Mouse (Mus musculus) heart, postnatal 0 days (tissue): ENCODE results near the gene 3110082I17Rik. TPM values are rescaled to one million over a fixed set of nuclear protein-coding genes. Genes with fewer than 3 reads are reported as not detected.

Experiments used
- ATAC-seq: fragments of 200-750 bp; cut with Nextera tagmentation; 2 replicates; pipeline ENCODE4 v1.8.0; 2017; ENCODE audit warnings: low read depth, moderate number of reproducible peaks, moderate library complexity; ENCODE audit not compliant: insufficient read depth
- DNase-seq: peaks from one replicate; pipeline ENCODE4 v3.0.0-alpha.2; 2016; ENCODE audit warnings: low spot score
- H3K27ac ChIP-seq: fragments of 300-500 bp; sonication (generic); 2 replicates; pipeline ENCODE4 v1.5.1; 2014; ENCODE audit warnings: low read depth, mild to moderate bottlenecking
- H3K27me3 ChIP-seq: fragments of 300-500 bp; sonication (generic); 2 replicates; pipeline ENCODE4 v1.6.1; 2014; ENCODE audit warnings: low read length, mixed read lengths; ENCODE audit not compliant: control insufficient read depth, insufficient read depth
- H3K36me3 ChIP-seq: fragments of 300-500 bp; sonication (generic); replicated peaks from 2 replicates; pipeline ENCODE4 v1.6.1; 2014; ENCODE audit warnings: low read length, mixed read lengths; ENCODE audit not compliant: control insufficient read depth, insufficient read depth
- H3K4me1 ChIP-seq: fragments of 300-500 bp; sonication (generic); 2 replicates; pipeline ENCODE4 v1.6.1; 2014; ENCODE audit warnings: antibody characterized with exemption; ENCODE audit not compliant: control insufficient read depth, insufficient read depth
- H3K4me2 ChIP-seq: fragments of 300-500 bp; sonication (generic); 2 replicates; pipeline ENCODE4 v1.6.1; 2014; ENCODE audit warnings: low read depth, mild to moderate bottlenecking, low read length, moderate library complexity
- H3K4me3 ChIP-seq: fragments of 300-500 bp; sonication (generic); 2 replicates; pipeline ENCODE4 v1.5.1; 2014; ENCODE audit warnings: low read depth, low read length
- H3K9ac ChIP-seq: fragments of 300-500 bp; sonication (generic); replicated peaks from 2 replicates; pipeline ENCODE4 v1.6.1; 2014; ENCODE audit warnings: low read depth, low read length, mixed read lengths
- H3K9me3 ChIP-seq: fragments of 300-500 bp; sonication (generic); replicated peaks from 2 replicates; pipeline ENCODE4 v1.6.1; 2016; ENCODE audit warnings: low read length; ENCODE audit not compliant: control insufficient read depth
- CTCF ChIP-seq: IDR thresholded peaks from 2 replicates; pipeline ENCODE4 v1.5.1; 2016; ENCODE audit warnings: antibody characterized with exemption, control low read depth, low read depth
- EP300 ChIP-seq: IDR thresholded peaks from 2 replicates; pipeline ENCODE4 v1.6.1; 2016; ENCODE audit warnings: antibody characterized with exemption, low read depth
- WGBS: fragments of 180-500 bp; shearing (Covaris S2); extraction: QIAGEN DNeasy Blood & Tissue Kit; methylation state at CpG from one replicate; pipeline ENCODE4 v1.1.7; 2014; 5-methylcytosine and 5-hydroxymethylcytosine counted together
- polyA plus RNA-seq: library from polyadenylated mRNA; unstranded; fragments of >200 nt; fragmentation: Nextera tagmentation; extraction: Ambion mirVana; gene quantifications from 2 replicates; pipeline ENCODE4 v1.2.1, GENCODE M21; 2015
- total RNA-seq: library from RNA; depleted of rRNA; stranded (reverse); fragments of >200 nt; gene quantifications from 2 replicates; pipeline ENCODE4 v1.2.3, GENCODE M21; 2014; ENCODE audit warnings: low replicate concordance

Gene 3110082I17Rik
- total and polyA plus RNA-seq, 2 experiments from 2014 or later, result 5.9 to 10.6 TPM

DNA sequence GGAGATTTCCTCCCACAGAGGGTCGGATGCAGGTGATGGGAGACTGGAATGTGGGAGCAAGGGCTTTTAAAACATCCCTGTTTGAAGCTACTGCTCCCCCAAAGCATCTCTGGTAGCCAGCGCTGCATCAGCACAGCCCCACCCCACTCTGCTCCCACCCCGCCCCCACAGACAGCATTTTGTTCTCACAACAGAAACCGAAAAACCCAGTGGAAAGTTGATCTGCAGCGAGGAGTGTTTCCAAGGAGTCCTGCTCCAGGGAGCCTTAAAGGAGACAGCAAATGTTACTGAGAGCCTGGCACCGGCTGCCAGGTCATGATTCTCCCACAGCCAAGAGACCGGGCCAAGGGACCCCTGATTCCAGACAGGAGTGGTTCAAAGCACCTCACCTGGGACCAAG lies 129.6 kb downstream of the 3110082I17Rik start:
- Histone ChIP-seq H3K4me3 (no peak overlapping the region), H3K36me3 (no peaks in the 10 kb centered on the region), H3K9me3 (no peaks in the 10 kb centered on the region), H3K27me3 (peaks cover 8% of the 10 kb centered on the region), H3K9ac (no peak overlapping the region), H3K4me2 (no peak overlapping the region), H3K27ac (no peak overlapping the region), H3K4me1 (peaks cover 5% of the 10 kb centered on the region; the same call in 1 of the 2 replicates)
- ATAC-seq, result no peak
- no peak for TF ChIP-seq CTCF
- no peak for TF ChIP-seq EP300
- 75% methylated on average over 7 of the region's 7 CpGs for WGBS
- DNase-seq, result no peak

DNA sequence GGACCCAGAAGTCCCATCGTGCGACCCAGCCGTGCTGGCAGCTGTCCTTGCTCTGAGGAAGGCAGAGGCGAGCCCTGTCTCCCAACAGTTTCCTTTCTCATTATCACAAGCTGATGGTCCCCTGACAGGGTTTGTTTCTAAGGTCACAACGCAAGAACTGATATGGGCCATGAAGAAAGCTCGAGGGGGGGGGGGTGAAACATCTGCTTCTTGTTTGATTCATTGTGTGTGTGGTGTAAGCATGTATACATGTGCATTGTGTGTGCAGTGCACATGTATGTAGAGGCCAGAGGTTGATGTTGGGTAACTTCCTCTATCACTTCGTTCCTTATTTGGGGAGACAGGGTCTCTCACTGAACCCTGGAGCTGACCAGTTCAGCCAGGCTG lies 132.7 kb downstream of the 3110082I17Rik start:
- Histone ChIP-seq H3K27ac (no peak overlapping the region), H3K27me3 (peaks cover 35% of the 10 kb centered on the region), H3K4me2 (no peak overlapping the region), H3K9ac (no peak overlapping the region), H3K4me1 (peaks cover 10% of the 10 kb centered on the region; the same call in 1 of the 2 replicates), H3K9me3 (no peaks in the 10 kb centered on the region), H3K36me3 (no peaks in the 10 kb centered on the region), H3K4me3 (no peak overlapping the region)
- WGBS, result 52% methylated on average over 7 of the region's 7 CpGs
- DNase-seq (no peak), ATAC-seq (no peak)
- TF ChIP-seq CTCF, result no peak
- no peak for TF ChIP-seq EP300

- Histone ChIP-seq H3K9ac (no peak overlapping the region), H3K4me3 (no peak overlapping the region), H3K36me3 (no peaks in the 10 kb centered on the region), H3K27ac (no peak overlapping the region), H3K27me3 (peaks cover 36% of the 10 kb centered on the region), H3K4me1 (peaks cover 6% of the 10 kb centered on the region; the same call in 1 of the 2 replicates), H3K4me2 (no peak overlapping the region), H3K9me3 (no peaks in the 10 kb centered on the region)
- ATAC-seq (no peak), DNase-seq (no peak)
- 70% methylated on average over 7 of the region's 7 CpGs for WGBS
- TF ChIP-seq CTCF (no peak), EP300 (no peak)
These were observed 133.2 kb downstream of the 3110082I17Rik start for GRCm38 (mm10) chr5:139326986-139327633.

- Histone ChIP-seq H3K4me1 (peaks cover 6% of the 10 kb centered on the region; the same call in 1 of the 2 replicates), H3K36me3 (no peaks in the 10 kb centered on the region), H3K9me3 (no peaks in the 10 kb centered on the region), H3K9ac (no peak overlapping the region), H3K27ac (no peak overlapping the region), H3K4me2 (no peak overlapping the region), H3K27me3 (peaks cover 36% of the 10 kb centered on the region), H3K4me3 (no peak overlapping the region)
- no peak for TF ChIP-seq EP300
- DNase-seq (no peak), ATAC-seq (no peak)
- 68% methylated on average over 13 of the region's 13 CpGs for WGBS
These were observed 134.1 kb downstream of the 3110082I17Rik start for GRCm38 (mm10) chr5:139326111-139326696.

- Histone ChIP-seq H3K4me3 (peak within 1 kb of the TSS; percentile 56), H3K27ac (no peak within 1 kb of the TSS), H3K9ac (peak within 1 kb of the TSS; percentile 67), H3K4me2 (peak within 1 kb of the TSS; percentile 96), H3K36me3 (no peaks in the 10 kb centered on the region), H3K4me1 (peaks cover 6% of the 10 kb centered on the region; the same call in 1 of the 2 replicates), H3K9me3 (no peaks in the 10 kb centered on the region), H3K27me3 (peaks cover 36% of the 10 kb centered on the region)
- 2% methylated on average over 39 of the region's 61 CpGs for WGBS
- ATAC-seq (peak; percentile 67), DNase-seq (no peak)
- TF ChIP-seq EP300 (no peak), CTCF (no peak; the same call in 1 of the 2 replicates)
These were observed 134.8 kb downstream of the 3110082I17Rik start, which contains the start of gene Adap1 for GRCm38 (mm10) chr5:139325395-139325966. Adap1 (minus strand) TSS chr5:139325622.
